Mouse (Mus musculus) kidney, adult 8-10 months (tissue): ENCODE data around the gene Tbc1d2b.
A peak's percentile ranks its signal among the peaks of the same experiment; 100 is the strongest.

Source experiments
- DNase-seq, 2 experiments: peaks; one replicate each; pipeline ENCODE4 v3.0.0; 2022

Tbc1d2b gene

DNA sequence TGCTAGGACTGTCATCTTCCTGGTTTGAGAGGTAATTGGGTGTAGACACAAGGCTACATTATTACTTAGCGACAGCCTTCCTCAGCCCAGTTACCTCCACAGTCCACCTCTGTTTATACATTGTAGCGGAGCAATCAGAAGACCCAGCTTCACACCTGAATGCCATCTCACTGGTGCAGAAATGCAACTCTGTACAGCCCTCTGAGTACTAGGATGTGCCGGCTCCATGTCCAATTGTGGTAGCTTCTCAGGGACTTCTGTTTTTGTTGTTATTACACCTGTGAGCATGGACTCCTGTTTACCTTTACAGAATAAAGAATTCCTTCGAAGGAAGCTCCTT lies 7.3 kb downstream of the Tbc1d2b start:
- no peak for DNase-seq

GRCm38 (mm10) chr9:90262591-90263339 lies 7.8 kb downstream of the Tbc1d2b start:
- DNase-seq = no peak

GRCm38 (mm10) chr9:90262063-90262462 lies 8.5 kb downstream of the Tbc1d2b start:
- DNase-seq = no peak

DNA sequence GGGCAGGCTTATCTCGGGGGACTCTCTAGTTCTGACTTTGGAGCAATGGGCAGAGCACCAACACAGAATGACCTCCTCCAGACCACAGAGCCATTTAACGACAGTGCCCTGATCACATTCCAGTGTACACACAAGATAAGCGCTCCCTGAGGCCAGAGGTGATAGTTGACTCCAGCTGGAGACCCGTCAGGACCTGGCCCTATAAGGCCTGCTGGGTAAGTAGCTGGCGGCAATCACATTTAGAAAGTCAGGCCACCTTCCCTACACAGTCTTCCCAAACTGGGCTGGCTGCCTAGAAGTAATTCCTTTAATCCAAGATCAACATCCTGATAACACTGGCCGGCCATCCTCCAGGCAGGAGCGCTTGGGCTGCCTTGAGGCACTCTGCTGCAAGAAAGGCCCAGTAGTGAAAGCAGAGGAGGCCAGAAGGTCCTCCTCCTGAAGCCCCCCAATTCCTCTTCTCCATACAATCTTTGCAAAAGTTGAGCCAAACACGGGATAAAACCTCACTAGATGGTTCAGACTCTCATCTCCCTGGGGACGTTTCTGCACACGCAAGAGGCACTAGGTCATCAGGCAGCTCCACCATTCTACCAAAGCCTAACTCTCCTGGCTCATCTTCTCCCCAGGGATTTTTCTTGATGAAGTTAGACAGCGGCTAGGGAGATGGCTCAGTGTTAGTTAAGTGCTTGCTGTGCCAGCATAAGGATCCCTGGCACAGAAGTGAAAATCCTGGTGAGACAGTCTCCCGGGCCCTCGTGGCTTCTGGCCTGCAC lies 9.8 kb downstream of the Tbc1d2b start:
- peak; percentile 19 to 45 for DNase-seq

DNA sequence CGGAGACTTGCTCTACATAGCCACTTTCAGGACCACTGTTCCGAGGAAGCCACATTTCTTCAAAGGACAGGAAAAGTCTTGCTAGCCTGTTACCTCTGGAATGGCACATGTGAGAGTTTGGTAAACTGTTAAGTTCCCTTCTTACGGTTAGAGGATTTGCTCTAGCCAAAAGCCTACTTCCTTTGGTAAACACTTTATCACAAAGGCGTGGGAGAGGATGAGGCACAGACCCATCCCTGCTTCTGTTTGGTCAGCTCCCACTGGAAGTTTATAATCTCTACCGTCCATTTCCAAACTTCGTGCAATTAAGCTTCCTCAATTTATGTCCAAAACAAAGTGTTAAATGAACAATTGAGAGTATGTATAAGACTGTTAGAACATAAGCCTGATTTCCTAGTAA lies 10.5 kb downstream of the Tbc1d2b start:
- no peak for DNase-seq

DNA sequence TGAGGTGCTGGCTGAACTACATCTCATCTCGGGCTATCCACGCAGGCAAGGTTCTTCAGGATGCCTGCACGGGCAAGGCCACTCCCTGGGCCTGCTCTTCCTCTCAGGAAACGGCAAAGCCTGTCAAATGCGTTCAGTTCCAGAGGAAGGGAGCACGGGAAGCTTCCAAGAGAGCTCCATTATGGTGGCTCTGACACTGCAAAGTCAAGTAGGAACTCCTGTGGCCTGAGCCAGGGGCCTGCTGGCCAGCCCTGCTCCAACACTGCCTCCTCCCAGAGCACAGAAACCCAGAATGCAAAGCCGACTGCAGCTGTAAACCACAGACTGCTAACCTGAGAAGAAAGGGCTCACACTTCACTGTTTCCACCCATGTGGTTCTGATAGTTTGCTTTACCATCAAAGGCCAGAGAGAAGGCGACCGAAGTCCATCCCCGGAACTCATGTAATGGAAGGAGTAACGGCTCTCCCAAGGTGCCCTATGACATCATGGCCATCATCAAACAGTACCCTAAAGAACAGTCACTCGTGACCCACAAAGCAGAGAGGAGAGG lies 11.1 kb downstream of the Tbc1d2b start:
- DNase-seq = no peak

- DNase-seq = no peak
Measured at GRCm38 (mm10) chr9:90257754-90258531, 12.7 kb downstream of the Tbc1d2b start.

- no peak for DNase-seq
Measured at GRCm38 (mm10) chr9:90257220-90257619, 13.4 kb downstream of the Tbc1d2b start.

GRCm38 (mm10) chr9:90255844-90256405 lies 14.7 kb downstream of the Tbc1d2b start:
- DNase-seq = no peak

DNA sequence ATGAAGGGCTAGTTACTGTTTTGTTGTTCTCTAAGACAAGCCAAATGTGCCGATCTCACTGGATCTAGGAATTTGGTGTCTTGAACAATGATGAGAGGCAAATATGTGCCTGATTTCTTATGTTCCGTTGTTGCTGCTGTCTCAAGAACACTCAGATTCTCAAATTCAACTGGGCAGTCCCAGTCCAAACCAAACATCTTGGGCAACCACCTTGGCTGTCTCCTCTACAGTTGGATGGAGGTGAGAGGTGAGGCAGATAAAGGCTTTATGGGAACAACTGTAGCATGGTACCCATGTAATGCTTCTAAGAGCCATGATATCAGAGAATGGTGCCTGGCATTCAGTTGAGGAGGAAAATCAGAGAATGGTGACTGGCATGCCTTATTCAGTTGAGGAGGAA lies 17.4 kb downstream of the Tbc1d2b start:
- DNase-seq = no peak

DNA sequence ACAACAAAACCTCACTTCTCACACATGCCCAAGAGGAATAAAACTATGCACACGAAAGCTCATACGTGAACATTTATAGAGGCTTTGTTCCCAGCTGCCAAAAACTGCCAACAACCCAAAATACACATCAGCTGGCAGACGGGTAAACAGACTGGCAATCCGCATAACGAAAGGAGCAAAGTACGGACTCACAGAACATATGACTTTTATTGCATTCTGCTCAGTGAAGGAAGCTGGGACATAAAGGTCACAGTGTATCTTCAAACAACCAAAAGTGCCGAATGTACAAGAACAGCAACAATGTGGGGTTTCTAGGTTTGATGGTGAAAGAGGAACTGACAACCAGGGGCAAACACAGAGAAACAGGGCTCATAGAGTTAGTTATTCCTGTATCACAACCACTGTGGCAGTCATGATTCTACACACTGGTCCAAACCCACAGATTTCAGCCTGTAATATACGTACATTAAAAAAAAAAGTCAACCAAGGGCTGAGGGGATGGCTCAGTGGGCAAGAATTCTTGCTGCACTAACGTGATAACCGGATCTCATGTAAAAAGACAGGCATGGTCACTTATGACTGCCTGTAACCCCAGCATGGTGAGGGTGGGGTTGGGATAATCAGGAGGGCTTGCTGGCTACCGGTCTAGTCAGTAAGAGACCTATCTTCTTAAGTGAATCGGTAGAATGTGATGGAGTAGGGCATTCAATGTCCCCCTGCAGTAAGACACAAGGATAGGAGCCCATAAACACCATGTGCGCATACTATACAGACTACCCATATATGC lies 19.4 kb downstream of the Tbc1d2b start:
- DNase-seq = no peak

GRCm38 (mm10) chr9:90250141-90250775 lies 20.3 kb downstream of the Tbc1d2b start:
- DNase-seq = no peak

GRCm38 (mm10) chr9:90249036-90249435 lies 21.6 kb downstream of the Tbc1d2b start:
- no peak for DNase-seq

DNA sequence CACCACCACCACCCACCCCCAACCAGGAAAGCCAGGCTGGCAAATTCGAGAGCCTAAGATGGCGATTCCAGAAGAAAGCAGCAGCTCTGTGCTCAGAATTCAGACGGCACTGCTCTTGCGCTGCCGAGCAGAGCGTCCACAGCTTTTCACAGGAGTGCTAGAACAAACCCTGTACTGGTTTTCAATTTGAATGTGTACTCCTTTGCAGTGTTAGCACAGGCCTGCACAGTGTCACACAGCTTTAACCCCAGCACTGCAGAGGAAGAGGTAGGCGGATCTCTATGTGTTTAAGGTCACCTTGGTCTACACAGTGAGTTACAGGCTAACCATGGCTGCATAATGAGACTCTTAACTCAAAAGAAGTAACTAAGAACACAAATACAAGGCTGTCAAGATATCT lies 22.3 kb downstream of the Tbc1d2b start:
- DNase-seq = no peak

DNA sequence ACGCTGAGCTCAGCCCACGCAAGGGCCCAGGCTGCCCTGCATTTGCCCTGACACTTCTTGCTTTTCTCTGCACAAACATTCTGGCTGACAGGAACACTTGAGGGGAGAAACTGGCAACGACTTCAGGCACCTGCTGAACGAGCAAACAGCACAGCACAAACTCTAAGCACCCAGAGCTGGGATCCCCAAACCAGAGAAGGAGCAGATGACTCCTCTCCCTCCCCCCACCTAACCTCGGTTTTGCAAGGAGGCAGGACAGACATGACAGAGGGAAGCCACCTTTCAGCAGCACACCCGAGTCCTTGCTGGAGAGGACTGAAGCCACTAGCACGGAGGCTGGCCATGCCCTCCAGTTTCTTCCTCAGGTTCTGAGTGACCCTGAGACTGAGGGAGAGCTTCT lies 23.3 kb downstream of the Tbc1d2b start:
- no peak for DNase-seq

DNA sequence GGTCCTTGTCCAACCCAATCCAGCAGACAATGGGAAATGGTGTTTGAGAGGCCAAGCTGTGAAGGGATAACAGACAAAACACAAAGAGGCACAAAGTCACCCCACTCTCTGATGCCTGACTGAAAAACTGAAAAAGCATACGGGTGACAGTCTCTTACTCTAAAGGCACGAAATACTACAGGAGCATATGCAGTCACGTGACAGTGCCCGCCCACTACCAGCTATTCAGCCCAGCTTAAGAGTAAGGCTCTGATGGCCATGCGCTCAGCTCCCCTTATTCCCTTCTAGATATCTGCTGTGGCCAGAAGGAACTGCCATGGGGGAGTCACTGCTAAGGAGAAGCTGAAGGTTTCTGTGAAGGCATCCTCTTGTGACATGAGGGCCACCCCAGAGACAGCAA lies 24.8 kb downstream of the Tbc1d2b start:
- no peak for DNase-seq

DNA sequence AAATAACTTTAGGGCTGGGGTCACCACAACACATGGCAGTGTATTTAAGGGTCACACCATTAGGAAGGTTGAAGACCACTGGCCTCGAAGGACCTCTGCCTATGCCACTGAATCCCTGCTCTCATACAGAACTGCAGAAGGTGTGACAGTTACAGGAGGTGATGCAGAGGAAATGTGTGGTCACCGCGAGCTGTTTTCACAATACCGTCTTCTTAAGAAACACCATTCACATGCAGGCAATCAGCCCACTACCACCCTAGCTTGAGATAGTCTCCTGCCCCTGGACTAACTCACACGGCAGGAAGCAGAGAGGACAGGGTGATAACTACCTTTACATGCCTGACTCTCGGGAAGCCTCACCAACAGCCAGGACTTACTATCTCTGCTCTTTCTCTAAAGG lies 25.4 kb downstream of the Tbc1d2b start:
- no peak for DNase-seq

DNA sequence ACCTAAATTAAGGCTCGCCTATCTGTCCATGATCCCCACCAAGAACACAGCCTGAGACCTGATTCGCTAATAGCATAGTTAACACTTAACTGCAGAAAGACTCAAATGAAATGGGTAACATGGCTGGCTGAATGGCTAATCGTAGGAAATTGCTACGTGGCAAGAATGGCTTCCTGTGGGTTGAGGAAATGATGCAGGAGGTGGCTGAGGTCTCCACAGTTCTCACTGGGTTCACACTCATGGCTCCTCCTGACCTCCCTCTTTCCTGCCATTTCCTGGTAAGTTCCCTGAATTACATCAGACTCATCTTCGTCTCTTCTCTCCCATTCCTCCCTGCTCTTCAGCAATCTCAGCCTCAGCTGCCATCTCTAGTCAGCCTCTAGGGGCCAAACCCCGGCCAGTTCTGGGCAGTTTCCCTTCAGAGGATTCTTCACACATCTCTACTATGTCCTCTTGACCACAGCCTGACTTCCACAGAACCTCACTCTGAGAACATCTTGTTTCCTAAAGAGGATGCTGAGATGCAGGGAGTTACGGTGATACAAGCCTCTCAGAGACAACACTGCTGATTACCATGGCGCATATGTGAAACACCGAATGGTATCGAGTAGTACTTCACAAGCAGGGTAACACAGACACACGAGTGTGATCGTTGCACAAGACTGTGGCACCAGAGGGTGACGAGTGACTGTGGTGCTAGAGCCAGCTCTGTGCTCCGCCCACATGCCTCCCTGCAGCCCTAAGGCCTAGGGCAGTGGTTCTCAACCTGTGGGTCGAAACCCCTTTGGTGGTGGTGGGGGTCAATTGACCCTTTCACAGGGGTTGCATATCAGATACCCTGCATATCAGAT lies 26.1 kb downstream of the Tbc1d2b start:
- DNase-seq = no peak

DNA sequence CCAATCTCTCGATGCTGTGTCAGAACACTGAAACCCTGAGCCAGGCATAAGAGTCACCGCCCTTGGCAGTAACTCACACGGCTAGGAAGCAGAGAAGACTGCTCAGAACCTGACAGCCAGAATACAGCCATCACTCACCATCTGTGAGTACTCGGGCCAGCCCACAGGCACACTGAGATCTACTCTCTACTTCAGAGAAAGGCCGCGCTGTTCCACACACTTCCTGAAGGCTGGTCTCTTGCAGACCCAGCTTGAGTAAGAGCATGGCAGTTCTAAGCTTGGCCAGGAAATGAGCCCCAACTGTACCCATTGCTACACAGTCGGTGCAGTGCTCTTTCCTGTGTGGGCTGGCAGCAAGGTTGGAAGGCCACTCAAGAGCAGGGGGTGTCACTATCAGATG lies 27.7 kb downstream of the Tbc1d2b start:
- DNase-seq = no peak

- no peak for DNase-seq
Measured at GRCm38 (mm10) chr9:90242291-90242690, 28.3 kb downstream of the Tbc1d2b start.

DNA sequence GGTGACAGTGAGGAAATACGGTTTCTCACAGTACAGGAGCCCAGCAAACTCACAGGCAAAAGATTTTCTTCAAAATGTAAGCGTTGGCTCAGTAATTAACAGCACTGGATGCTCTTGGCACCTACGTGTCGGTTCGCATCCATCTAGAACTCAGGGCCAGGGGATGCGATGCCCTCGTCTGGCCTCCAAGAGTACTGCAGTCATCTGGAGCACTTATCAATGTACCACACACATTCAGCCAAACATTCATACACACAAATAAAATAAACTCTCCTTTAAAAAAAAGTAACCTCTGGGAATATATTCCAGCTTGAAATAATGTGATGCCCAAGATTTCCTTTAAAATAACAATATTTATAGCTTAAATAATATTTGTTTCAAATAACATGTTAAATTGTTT lies 29.0 kb downstream of the Tbc1d2b start:
- no peak for DNase-seq
